Mouse (Mus musculus) olfactory bulb, adult 2 months (tissue): ENCODE measurements around the gene Asb3. TPM values are rescaled to one million over a fixed set of nuclear protein-coding genes. Genes with fewer than 3 reads are reported as not detected.

ENCODE experiments used
- H3K27ac ChIP-seq: fragments of 200-500 bp; 2 replicates; pipeline ENCODE4 v1.5.1; 2012; ENCODE audit warnings: low read depth, low read length; ENCODE audit not compliant: insufficient read depth
- H3K4me1 ChIP-seq: fragments of 200-500 bp; 2 replicates; pipeline ENCODE4 v1.6.1; 2012; ENCODE audit warnings: low read length; ENCODE audit not compliant: control insufficient read depth, insufficient read depth
- H3K4me3 ChIP-seq: fragments of 200-500 bp; 2 replicates; pipeline ENCODE4 v1.5.1; 2012; ENCODE audit warnings: mild to moderate bottlenecking, low read depth, low read length, moderate library complexity; ENCODE audit not compliant: insufficient read depth
- CTCF ChIP-seq: fragments of 200-500 bp; IDR thresholded peaks from 2 replicates; pipeline ENCODE4 v1.5.1; 2012; ENCODE audit warnings: low read depth, mild to moderate bottlenecking, low read length, moderate library complexity; ENCODE audit not compliant: insufficient read depth
- POLR2A ChIP-seq: fragments of 200-500 bp; IDR thresholded peaks from 2 replicates; pipeline ENCODE4 v1.6.1; 2012; ENCODE audit warnings: mild to moderate bottlenecking, low read depth, low read length, moderate library complexity; ENCODE audit not compliant: insufficient read depth
- WGBS: fragments of 180-500 bp; shearing (Covaris S2); methylation state at CpG from one replicate; pipeline ENCODE4 v1.1.7; 2018; 5-methylcytosine and 5-hydroxymethylcytosine counted together
- polyA plus RNA-seq: library from polyadenylated mRNA; stranded (reverse); fragments of >200 nt; gene quantifications from 2 replicates; pipeline ENCODE4 v1.2.4, GENCODE M21; 2012; ENCODE audit warnings: low replicate concordance; ENCODE audit not compliant: missing spikeins, insufficient read depth, insufficient read length

Asb3 gene
- polyA plus RNA-seq, result not detected in 2 replicates

DNA sequence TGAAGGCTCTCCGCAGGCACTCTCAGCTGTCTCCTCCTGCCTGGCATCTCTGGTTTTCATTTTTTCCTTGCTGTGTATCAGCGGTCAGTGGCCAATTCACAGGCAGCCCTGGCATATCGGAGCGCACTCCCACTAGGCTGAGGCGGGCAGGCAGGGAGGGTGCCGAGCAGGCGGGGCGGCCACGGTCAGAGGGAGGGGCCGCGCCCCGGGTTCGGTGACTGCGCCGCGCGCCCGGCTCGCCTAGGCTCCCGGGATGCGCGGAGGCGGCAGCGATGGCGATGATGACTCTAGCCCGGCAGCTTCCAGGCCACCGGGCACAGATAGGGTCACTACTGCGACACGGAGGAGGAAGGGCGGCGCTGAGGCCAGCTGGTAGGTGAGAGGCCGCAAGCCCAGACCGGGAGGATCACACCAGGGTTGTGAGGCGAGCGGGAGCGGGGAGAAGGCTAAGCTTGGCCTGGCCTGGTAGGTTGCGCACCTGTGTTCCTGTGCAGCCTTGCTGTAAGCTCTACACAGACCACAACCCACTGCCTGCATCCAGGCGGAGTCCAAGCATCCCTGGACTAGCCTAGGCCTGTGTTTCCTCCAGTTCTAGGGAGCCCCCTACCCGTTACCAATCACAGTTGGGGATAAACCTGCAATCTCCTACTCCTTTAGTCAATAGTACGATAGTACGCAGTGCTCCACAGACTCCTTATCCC, at the start of gene Asb3, which contains the start of gene Gpr75:
Gene Asb3 (plus strand): TSS at position 246 of the 701 bp plus-strand sequence.
Gene Gpr75 (plus strand): TSS at position 188 of the 701 bp plus-strand sequence.
- TF ChIP-seq CTCF (no peak), POLR2A (peak; percentile 69; the same call in 1 of the 2 replicates)

DNA sequence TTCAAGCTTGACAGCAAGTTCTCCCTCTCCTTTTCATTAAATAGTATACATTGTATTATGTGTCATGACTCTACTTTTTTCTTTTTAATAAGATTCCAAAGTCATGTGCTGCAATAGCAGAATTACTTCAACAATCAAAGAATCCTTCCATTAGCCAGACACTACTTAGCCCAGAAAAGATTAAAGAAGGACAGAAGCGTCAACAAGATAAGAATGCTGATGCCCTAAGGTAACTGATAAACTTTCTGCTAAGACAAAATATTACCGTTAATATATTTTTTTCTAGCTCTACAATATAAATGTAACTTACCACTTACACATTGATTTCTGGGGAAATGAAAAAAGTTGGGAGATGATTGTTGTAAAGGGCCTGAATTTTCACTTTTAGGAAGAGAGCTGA, 46.4 kb upstream of the Asb3 start:
- Histone ChIP-seq H3K27ac (no peak overlapping the region), H3K4me3 (no peak overlapping the region), H3K4me1 (no peaks in the 10 kb centered on the region)
- TF ChIP-seq POLR2A, result no peak
- TF ChIP-seq CTCF, result no peak
- over 99% methylated on average over 2 of the region's 2 CpGs for WGBS

More for the DNA sequence above, at the start of gene Asb3, which contains the start of gene Gpr75:
- no peaks in the 10 kb centered on the region for H3K4me1 ChIP-seq
- H3K4me3 ChIP-seq, result peak within 1 kb of the TSS; percentile 88
- H3K27ac ChIP-seq, result peak within 1 kb of the TSS; percentile 97
- WGBS, result 2% methylated on average over 41 of the region's 41 CpGs

DNA sequence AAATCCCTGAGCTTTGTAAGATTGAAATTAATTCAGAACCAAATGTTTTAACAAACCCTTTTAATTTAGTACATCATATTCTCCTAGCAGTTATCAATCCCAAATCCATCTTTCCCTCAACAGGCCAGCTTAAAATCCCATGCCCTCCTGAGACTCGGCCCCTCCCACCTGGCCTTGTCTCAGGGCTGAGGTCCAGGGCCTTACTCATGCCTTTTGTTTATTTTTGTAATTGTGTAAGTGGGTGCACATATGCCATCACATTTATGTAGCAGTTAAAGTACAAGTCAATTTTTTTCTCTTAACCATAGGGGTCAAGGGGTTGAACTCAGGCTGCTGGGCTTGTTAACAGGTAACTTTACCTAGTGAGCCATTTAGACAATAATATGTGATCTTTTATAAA, 40.9 kb upstream of the Asb3 start:
- H3K27ac ChIP-seq, result no peak overlapping the region
- no peak overlapping the region for H3K4me3 ChIP-seq
- no peak for TF ChIP-seq CTCF
- TF ChIP-seq POLR2A, result no peak
- H3K4me1 ChIP-seq, result no peaks in the 10 kb centered on the region
- 94% methylated on average over 1 of the region's 1 CpGs for WGBS

DNA sequence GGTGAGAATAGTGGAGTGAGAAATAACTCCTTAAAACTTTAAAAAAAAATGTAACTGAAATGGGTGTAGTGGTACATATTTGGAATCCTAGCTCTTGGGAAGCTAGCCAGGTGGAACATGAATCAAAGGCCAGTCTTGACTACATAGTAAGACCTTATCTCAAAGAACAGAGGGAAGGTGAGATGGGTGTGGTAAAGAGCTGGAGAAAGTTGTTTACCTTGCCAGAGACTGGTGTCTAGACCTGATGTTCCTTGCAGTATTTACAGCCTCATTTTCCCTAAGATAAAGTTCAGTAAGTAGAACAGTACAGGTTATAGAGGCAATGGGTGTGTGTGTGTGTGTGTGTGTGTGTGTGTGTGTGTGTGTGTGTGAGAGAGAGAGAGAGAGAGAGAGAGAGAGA, 12.8 kb upstream of the Asb3 start:
- no peak for TF ChIP-seq POLR2A
- TF ChIP-seq CTCF, result no peak
- Histone ChIP-seq H3K27ac (no peak overlapping the region), H3K4me3 (no peak overlapping the region), H3K4me1 (no peaks in the 10 kb centered on the region)

- no peak overlapping the region for H3K4me3 ChIP-seq
- no peak for TF ChIP-seq CTCF
- TF ChIP-seq POLR2A, result no peak
- no peaks in the 10 kb centered on the region for H3K4me1 ChIP-seq
- 91% methylated on average over 2 of the region's 2 CpGs for WGBS
- H3K27ac ChIP-seq, result no peak overlapping the region
These were observed 2.9 kb downstream of the Asb3 start for GRCm38 (mm10) chr11:30888153-30888552.

GRCm38 (mm10) chr11:30896201-30896600, 11.0 kb downstream of the Asb3 start:
- no peak overlapping the region for H3K27ac ChIP-seq
- TF ChIP-seq POLR2A (no peak), CTCF (no peak)
- 89% methylated on average over 1 of the region's 1 CpGs for WGBS
- H3K4me1 ChIP-seq, result no peaks in the 10 kb centered on the region
- no peak overlapping the region for H3K4me3 ChIP-seq

DNA sequence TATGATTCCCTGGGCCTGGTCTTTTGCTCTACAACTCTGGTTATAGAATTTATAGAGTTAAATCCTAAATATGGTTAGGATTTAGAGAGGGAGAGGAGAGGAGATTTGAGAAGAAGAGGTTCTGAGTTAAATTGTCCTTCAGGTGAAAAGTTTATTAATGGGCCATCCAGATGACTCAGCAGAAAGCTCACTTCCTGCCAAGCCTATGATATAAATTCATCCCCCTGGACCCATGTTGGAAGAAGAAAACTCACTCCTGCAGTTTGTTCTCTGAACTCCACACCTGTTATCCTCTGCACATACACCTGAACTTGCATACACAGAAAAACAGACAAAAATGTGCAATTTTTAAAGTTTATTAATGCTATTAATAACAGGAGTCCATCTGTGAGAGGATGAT, 14.1 kb downstream of the Asb3 start:
- Histone ChIP-seq H3K4me1 (no peaks in the 10 kb centered on the region), H3K4me3 (no peak overlapping the region), H3K27ac (no peak overlapping the region)
- no peak for TF ChIP-seq CTCF
- TF ChIP-seq POLR2A, result no peak

- TF ChIP-seq CTCF (no peak), POLR2A (no peak)
- no peak overlapping the region for H3K4me3 ChIP-seq
- no peak overlapping the region for H3K27ac ChIP-seq
- WGBS, result 85% methylated on average over 3 of the region's 3 CpGs
- no peaks in the 10 kb centered on the region for H3K4me1 ChIP-seq
These were observed 27.1 kb downstream of the Asb3 start for GRCm38 (mm10) chr11:30912311-30912710.

DNA sequence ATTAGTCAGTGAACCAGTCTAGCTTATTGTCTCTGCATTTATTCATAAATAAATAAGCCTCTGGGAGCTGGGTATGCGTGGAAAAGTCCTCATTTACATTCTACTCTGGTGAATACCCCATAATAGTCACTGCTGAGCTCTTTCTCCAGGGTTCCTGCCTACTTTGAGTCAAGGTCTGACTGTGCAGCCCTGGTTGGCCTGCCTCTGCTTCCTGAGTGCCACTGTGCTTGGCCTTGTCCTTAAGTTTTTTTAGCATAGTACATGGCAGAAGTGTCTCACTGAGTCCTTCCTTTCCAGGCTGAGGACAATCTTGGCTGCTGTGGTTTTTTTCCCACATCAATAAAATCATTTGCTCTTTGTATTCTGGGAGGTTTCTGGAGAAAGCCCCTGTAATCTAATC, 35.4 kb downstream of the Asb3 start:
- Histone ChIP-seq H3K4me3 (no peak overlapping the region), H3K27ac (no peak overlapping the region), H3K4me1 (no peaks in the 10 kb centered on the region)
- no peak for TF ChIP-seq POLR2A
- no peak for TF ChIP-seq CTCF
- WGBS, result 67% methylated on average over 1 of the region's 1 CpGs
